Mouse (Mus musculus) MEL (cell line): ENCODE data around the gene Prkcg.

Experiments
- CTCF ChIP-seq, 3 experiments: IDR thresholded peaks in 2 of 3; conservative IDR thresholded peaks in 1 of 3; 2 replicates each; pipeline ENCODE4 v1.5.1; 2011 to 2012; ENCODE audit warnings: low read length in 3 of 3, low read depth in 2 of 3, mild to moderate bottlenecking in 2 of 3, improper control_type of control experiment in 1 of 3, inconsistent platforms in 1 of 3, mixed read lengths in 1 of 3, moderate library complexity in 1 of 3; ENCODE audit not compliant: control insufficient read depth in 1 of 3, insufficient read depth in 1 of 3, poor library complexity in 1 of 3, severe bottlenecking in 1 of 3
- HCFC1 ChIP-seq: IDR thresholded peaks from 2 replicates; pipeline ENCODE4 v1.6.1; 2012; ENCODE audit warnings: low read depth, mild to moderate bottlenecking, inconsistent platforms, low read length, improper control_type of control experiment, moderate library complexity
- NELFE ChIP-seq: IDR thresholded peaks from 2 replicates; pipeline ENCODE4 v1.6.1; 2011; ENCODE audit warnings: low read depth, low read length, improper control_type of control experiment
- POLR2A ChIP-seq, 2 experiments: IDR thresholded peaks; 2 replicates each; pipeline ENCODE4 v1.6.1; 2011 to 2012; ENCODE audit warnings: low read length in 2 of 2, mild to moderate bottlenecking in 2 of 2, control low read depth in 1 of 2, improper control_type of control experiment in 1 of 2, low read depth in 1 of 2, moderate library complexity in 1 of 2; ENCODE audit not compliant: control insufficient read depth in 1 of 2, insufficient read depth in 1 of 2, poor library complexity in 1 of 2
- USF2 ChIP-seq, 2 experiments: IDR thresholded peaks; 2 replicates each; pipeline ENCODE4 v1.6.1; 2011 to 2012; ENCODE audit warnings: improper control_type of control experiment in 2 of 2, low read length in 2 of 2, borderline replicate concordance in 1 of 2, inconsistent platforms in 1 of 2, low read depth in 1 of 2, mild to moderate bottlenecking in 1 of 2; ENCODE audit not compliant: insufficient read depth in 1 of 2

- no peak for TF ChIP-seq POLR2A (IDR thresholded peaks at IDR 0.05; ENCODE audit: control insufficient read depth in 1 of 2, insufficient read depth in 1 of 2, low read depth in 1 of 2, low read length in 2 of 2, poor library complexity in 1 of 2)
- TF ChIP-seq NELFE = no peak
- no peak for TF ChIP-seq HCFC1
- no peak for TF ChIP-seq USF2 (IDR thresholded peaks at IDR 0.05; ENCODE audit: borderline replicate concordance in 1 of 2, insufficient read depth in 1 of 2, low read depth in 1 of 2, low read length in 2 of 2)
- no peak for TF ChIP-seq CTCF (IDR thresholded peaks at IDR 0.05 in 2 of 3, conservative IDR thresholded peaks at IDR 0.05 in 1 of 3; ENCODE audit: control insufficient read depth in 1 of 3, insufficient read depth in 1 of 3, low read depth in 2 of 3, low read length in 3 of 3, poor library complexity in 1 of 3, severe bottlenecking in 1 of 3)
Observed at GRCm38 (mm10) chr7:3308646-3309045, 19.7 kb downstream of the Prkcg start.
